Mouse (Mus musculus): ENCODE data around the gene Ecpas. TPM values are rescaled to one million over a fixed set of nuclear protein-coding genes. Genes with fewer than 3 reads are reported as not detected.

Ecpas gene
- polyA plus RNA-seq, 1 experiment from 2014 or later = 55.0 TPM

Other genes with a start within 250 kb of the Ecpas start
- not detected in 2 replicates for gene Olfr267, start 125.0 kb downstream of the Ecpas start, polyA plus RNA-seq (2014; fragmentation: Nextera tagmentation; extraction: Ambion mirVana)
- 2.2 and 2.6 TPM in 2 replicates for gene Zkscan16, start 30.9 kb upstream of the Ecpas start, polyA plus RNA-seq (2014; fragmentation: Nextera tagmentation; extraction: Ambion mirVana)
- 2.7 and 4.4 TPM in 2 replicates for gene Ptgr1, start 74.4 kb upstream of the Ecpas start, polyA plus RNA-seq (2014; fragmentation: Nextera tagmentation; extraction: Ambion mirVana)
- gene Dnajc25, start 82.3 kb upstream of the Ecpas start, polyA plus RNA-seq (2014; fragmentation: Nextera tagmentation; extraction: Ambion mirVana) = 5.7 and 6.3 TPM in 2 replicates
- gene Gm20503, start 90.5 kb upstream of the Ecpas start, polyA plus RNA-seq (2014; fragmentation: Nextera tagmentation; extraction: Ambion mirVana) = 4.6 and 5.2 TPM in 2 replicates
- 184 and 230 TPM in 2 replicates for gene Gng10, start 122.3 kb upstream of the Ecpas start, polyA plus RNA-seq (2014; fragmentation: Nextera tagmentation; extraction: Ambion mirVana)
- 0.07 TPM in 1 of 2 replicates, not detected in the other for gene AI481877, start 226.2 kb upstream of the Ecpas start, polyA plus RNA-seq (2014; fragmentation: Nextera tagmentation; extraction: Ambion mirVana)

Data from midbrain, embryonic 14.5 days (tissue).